Mouse (Mus musculus) megakaryocyte, embryonic 14.5 days (primary cell): ENCODE measurements at regions not wholly inside any gene's neighbourhood (a gene's known extent, or its start where the extent isn't known, plus 50 kb on each side); places are given as distances from the start of the nearest gene placed in this dataset.

Experiments
- FLI1 ChIP-seq: IDR thresholded peaks from 2 replicates; pipeline ENCODE4 v1.6.1; 2012; ENCODE audit warnings: low read length, inconsistent platforms, mixed read lengths
- GATA1 ChIP-seq: IDR thresholded peaks from 3 replicates; pipeline ENCODE4 v1.6.1; 2012; ENCODE audit warnings: mixed read lengths, low read length, inconsistent platforms, borderline replicate concordance

GRCm38 (mm10) chr5:75878361-75878760 lies 99.9 kb downstream of the Kdr start:
- TF ChIP-seq GATA1: no peak
- no peak for TF ChIP-seq FLI1
